Mouse (Mus musculus) liver, adult 2 months (tissue): ENCODE measurements at regions not wholly inside any gene's neighbourhood (a gene's known extent, or its start where the extent isn't known, plus 50 kb on each side); places are given as distances from the start of the nearest gene placed in this dataset.

ENCODE experiments used
- CTCF ChIP-seq: fragments of 200-500 bp; IDR thresholded peaks from 2 replicates; pipeline ENCODE4 v1.5.1; 2011; ENCODE audit warnings: low read depth, low read length, control low read depth
- POLR2A ChIP-seq: fragments of 200-500 bp; IDR thresholded peaks from 2 replicates; pipeline ENCODE4 v1.6.1; 2011; ENCODE audit warnings: low read length, control low read depth; ENCODE audit not compliant: insufficient read depth; ENCODE audit errors: extremely low read depth

DNA sequence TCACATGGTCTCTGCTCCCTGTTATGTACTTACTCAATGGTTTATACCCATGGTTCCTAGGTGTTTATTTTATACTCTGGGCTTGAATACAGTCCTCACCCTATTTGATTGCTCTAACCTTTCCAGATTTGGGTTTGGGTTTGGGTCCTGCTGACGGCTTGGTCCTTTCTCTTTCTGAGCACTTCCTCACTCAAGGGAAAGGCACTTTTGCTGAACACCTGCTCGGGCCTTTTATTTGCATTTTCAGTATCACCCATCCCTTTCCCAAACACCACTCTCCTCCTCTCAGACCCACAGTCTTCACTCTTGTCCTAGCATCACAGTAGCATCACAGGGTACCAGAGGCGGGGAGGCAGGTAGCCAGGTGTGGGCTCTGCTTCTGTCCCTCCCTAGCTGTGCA lies 113.7 kb upstream of the Id2 start:
- TF ChIP-seq POLR2A (no peak), CTCF (no peak)
